Mouse (Mus musculus) thymus, adult 2 months (tissue): ENCODE results near the gene Ear14. TPM values are rescaled to one million over a fixed set of nuclear protein-coding genes. Genes with fewer than 3 reads are reported as not detected.

ENCODE experiments used
- DNase-seq: peaks from one replicate; pipeline ENCODE4 v3.0.0; 2021
- H3K27ac ChIP-seq: fragments of 200-500 bp; 2 replicates; pipeline ENCODE4 v1.5.1; 2012; ENCODE audit warnings: low read length, control low read depth; ENCODE audit not compliant: control insufficient read depth, insufficient read depth
- H3K27me3 ChIP-seq: fragments of 200-500 bp; 2 replicates; pipeline ENCODE4 v1.6.1; 2012; ENCODE audit warnings: mild to moderate bottlenecking, low read length, moderate library complexity, mixed read lengths; ENCODE audit not compliant: control insufficient read depth, insufficient read depth
- H3K36me3 ChIP-seq: fragments of 200-500 bp; 2 replicates; pipeline ENCODE4 v1.6.1; 2012; ENCODE audit warnings: mild to moderate bottlenecking, low read length, moderate library complexity; ENCODE audit not compliant: control insufficient read depth, insufficient read depth
- H3K4me1 ChIP-seq: fragments of 200-500 bp; replicated peaks from 2 replicates; pipeline ENCODE4 v1.6.1; 2012; ENCODE audit warnings: low read length; ENCODE audit not compliant: control insufficient read depth, insufficient read depth
- H3K4me3 ChIP-seq: fragments of 200-500 bp; 2 replicates; pipeline ENCODE4 v1.5.1; 2012; ENCODE audit warnings: mild to moderate bottlenecking, low read length, control low read depth, moderate library complexity; ENCODE audit not compliant: control insufficient read depth, insufficient read depth
- CTCF ChIP-seq: fragments of 200-500 bp; IDR thresholded peaks from 2 replicates; pipeline ENCODE4 v1.5.1; 2012; ENCODE audit warnings: mild to moderate bottlenecking, control low read depth, low read length, moderate library complexity, borderline replicate concordance; ENCODE audit not compliant: control insufficient read depth, poor library complexity, insufficient read depth; ENCODE audit errors: extremely low read depth
- POLR2A ChIP-seq: fragments of 200-500 bp; IDR thresholded peaks from 2 replicates; pipeline ENCODE4 v1.6.1; 2012; ENCODE audit warnings: mild to moderate bottlenecking, low read length, control low read depth, moderate library complexity; ENCODE audit not compliant: control insufficient read depth, poor library complexity, insufficient read depth; ENCODE audit errors: extremely low read depth
- WGBS: fragments of 180-500 bp; shearing (Covaris S2); methylation state at CpG from one replicate; pipeline ENCODE4 v1.1.7; 2018; 5-methylcytosine and 5-hydroxymethylcytosine counted together
- polyA plus RNA-seq: library from polyadenylated mRNA; depleted of rRNA; stranded (reverse); fragments of >200 nt; gene quantifications from 2 replicates; pipeline ENCODE4 v1.2.3, GENCODE M21; 2012; rRNA removed

The Ear14 gene
- polyA plus RNA-seq, 1 experiment, result not detected

DNA sequence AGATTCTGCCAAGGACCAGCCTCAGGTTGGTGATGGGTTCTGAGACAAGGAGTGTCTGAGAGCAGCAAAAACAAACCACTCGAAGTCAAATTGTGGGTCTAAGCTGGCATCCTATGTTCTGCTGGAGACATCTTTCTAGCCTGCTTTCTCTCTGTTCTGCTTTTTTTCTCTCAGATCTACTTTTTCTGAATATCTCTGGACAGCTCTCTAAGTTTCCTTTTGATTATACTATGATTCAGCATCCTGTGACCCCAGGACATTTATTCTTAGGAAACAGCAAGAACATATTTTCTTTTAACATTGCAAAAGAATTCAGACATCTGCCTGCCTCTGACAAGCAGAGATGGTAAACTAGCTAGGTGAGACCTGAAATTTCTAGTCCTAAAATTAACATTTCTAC, 50.4 kb downstream of the Ear14 start:
- H3K4me1 ChIP-seq, result no peaks in the 10 kb centered on the region
- no peak overlapping the region for H3K27ac ChIP-seq
- H3K36me3 ChIP-seq, result no peaks in the 10 kb centered on the region
- no peak overlapping the region for H3K4me3 ChIP-seq
- no peak for DNase-seq
- 54% methylated on average over 1 of the region's 1 CpGs for WGBS
- no peaks in the 10 kb centered on the region for H3K27me3 ChIP-seq
- no peak for TF ChIP-seq CTCF
- TF ChIP-seq POLR2A, result no peak

Other genes starting within 250 kb of the Ear14 start
- gene Pnp2, start 247.4 kb upstream of the Ear14 start, polyA plus RNA-seq, result 0.71 and 0.93 TPM in 2 replicates
- gene Rnase10, start 195.6 kb upstream of the Ear14 start, polyA plus RNA-seq, result 0.05 and 0.13 TPM in 2 replicates
- not detected in 2 replicates for gene Rnase9, start 161.5 kb upstream of the Ear14 start, polyA plus RNA-seq
- gene Rnase11, start 153.2 kb upstream of the Ear14 start, polyA plus RNA-seq, result not detected in 2 replicates
- gene Rnase12, start 145.7 kb upstream of the Ear14 start, polyA plus RNA-seq, result 0.31 and 0.49 TPM in 2 replicates
- 0.11 TPM in 1 of 2 replicates, not detected in the other for gene Olfr750, start 129.0 kb upstream of the Ear14 start, polyA plus RNA-seq
- 33.2 and 52.1 TPM in 2 replicates for gene Rnase4, start 112.3 kb upstream of the Ear14 start, polyA plus RNA-seq
- 5.3 and 7.5 TPM in 2 replicates for gene Ang, start 112.2 kb upstream of the Ear14 start, polyA plus RNA-seq
- not detected in 2 replicates for gene Eddm3b, start 89.0 kb upstream of the Ear14 start, polyA plus RNA-seq
- gene Rnase6, start 79.5 kb upstream of the Ear14 start, polyA plus RNA-seq, result 14.2 and 19.1 TPM in 2 replicates
- gene Rnase1, start 56.6 kb upstream of the Ear14 start, polyA plus RNA-seq, result 5.2 and 6.4 TPM in 2 replicates
- gene Rnase2b, start 41.1 kb upstream of the Ear14 start, polyA plus RNA-seq, result not detected in 2 replicates
- gene Ang2, start 4.2 kb upstream of the Ear14 start, polyA plus RNA-seq, result 0.20 and 0.45 TPM in 2 replicates
- gene Rnase2a, start 52.7 kb downstream of the Ear14 start, polyA plus RNA-seq, result 1.1 and 1.8 TPM in 2 replicates
- not detected in 2 replicates for gene Gm7247, start 158.4 kb downstream of the Ear14 start, polyA plus RNA-seq
- gene Vmn2r88, start 207.4 kb downstream of the Ear14 start, polyA plus RNA-seq, result not detected in 2 replicates
- gene Vmn2r89, start 248.5 kb downstream of the Ear14 start, polyA plus RNA-seq, result not detected in 2 replicates